Mouse (Mus musculus): Measurements from ENCODE around the gene Scyl1. TPM values are rescaled to one million over a fixed set of nuclear protein-coding genes. Genes with fewer than 3 reads are reported as not detected.
"Not testable (repeated sequence)": the region's sequence is repeated elsewhere in the genome, so short reads cannot be mapped to it uniquely, and the experiment has no call there.

Scyl1 gene
- 65.8 and 66.6 TPM in 2 replicates for polyA plus RNA-seq (2014; fragmentation: Nextera tagmentation; extraction: Ambion mirVana)

GRCm38 (mm10) chr19:5770925-5771860 lies at the start of gene Scyl1:
Gene Scyl1 (minus strand): TSS chr19:5771419.
- Histone ChIP-seq H3K27ac (replicated peaks; ENCODE audit: low read depth, low read length) (peak within 1 kb of the TSS; percentile 59), H3K4me2 (ENCODE audit: low read depth, severe bottlenecking) (peak within 1 kb of the TSS; percentile 62), H3K9ac (ENCODE audit: low read length) (peak within 1 kb of the TSS; percentile 84), H3K36me3 (ENCODE audit: control insufficient read depth, insufficient read depth, low read length) (peaks cover 4% of the 10 kb centered on the region; the same call in 1 of the 2 replicates), H3K9me3 (ENCODE audit: control insufficient read depth, low read length) (no peaks in the 10 kb centered on the region), H3K4me3 (ENCODE audit: low read depth, low read length) (peak within 1 kb of the TSS; percentile 93), H3K27me3 (ENCODE audit: control insufficient read depth, insufficient read depth, low read length) (no peaks in the 10 kb centered on the region), H3K4me1 (ENCODE audit: control insufficient read depth, insufficient read depth, low read length) (peaks cover 10% of the 10 kb centered on the region)
- 1% methylated on average over 64 of the region's 64 CpGs for WGBS
- peak; percentile 96 for DNase-seq (ENCODE audit: low spot score)
- ATAC-seq (ENCODE audit: insufficient number of reproducible peaks, low FRiP score, low TSS enrichment, low read depth): peak; percentile 93

- WGBS: 53% methylated on average over 12 of the region's 12 CpGs
- ATAC-seq (ENCODE audit: insufficient number of reproducible peaks, low FRiP score, low TSS enrichment, low read depth) (no peak), DNase-seq (ENCODE audit: low spot score) (peak; percentile 50)
- H3K9me3 ChIP-seq (ENCODE audit: control insufficient read depth, low read length): no peaks in the 10 kb centered on the region
- no peak overlapping the region; the same call in 1 of the 2 replicates for H3K9ac ChIP-seq (ENCODE audit: low read length)
- H3K4me3 ChIP-seq (ENCODE audit: low read depth, low read length): no peak overlapping the region
- H3K4me2 ChIP-seq (ENCODE audit: low read depth, severe bottlenecking): no peak overlapping the region
- no peaks in the 10 kb centered on the region for H3K27me3 ChIP-seq (ENCODE audit: control insufficient read depth, insufficient read depth, low read length)
- peaks cover 24% of the 10 kb centered on the region for H3K4me1 ChIP-seq (ENCODE audit: control insufficient read depth, insufficient read depth, low read length)
- no peaks in the 10 kb centered on the region; the same call in 1 of the 2 replicates for H3K36me3 ChIP-seq (ENCODE audit: control insufficient read depth, insufficient read depth, low read length)
- no peak overlapping the region for H3K27ac ChIP-seq (replicated peaks; ENCODE audit: low read depth, low read length)
Observed at GRCm38 (mm10) chr19:5819549-5819948, 48.3 kb upstream of the Scyl1 start.

- no peak for ATAC-seq (ENCODE audit: insufficient number of reproducible peaks, low FRiP score, low TSS enrichment, low read depth)
- Histone ChIP-seq H3K4me3 (ENCODE audit: low read depth, low read length) (no peak overlapping the region), H3K9me3 (ENCODE audit: control insufficient read depth, low read length) (no peaks in the 10 kb centered on the region), H3K4me2 (ENCODE audit: low read depth, severe bottlenecking) (no peak overlapping the region), H3K27ac (replicated peaks; ENCODE audit: low read depth, low read length) (no peak overlapping the region), H3K4me1 (ENCODE audit: control insufficient read depth, insufficient read depth, low read length) (peaks cover 20% of the 10 kb centered on the region), H3K36me3 (ENCODE audit: control insufficient read depth, insufficient read depth, low read length) (no peaks in the 10 kb centered on the region; the same call in 1 of the 2 replicates), H3K27me3 (ENCODE audit: control insufficient read depth, insufficient read depth, low read length) (no peaks in the 10 kb centered on the region), H3K9ac (ENCODE audit: low read length) (no peak overlapping the region)
- 79% methylated on average over 6 of the region's 6 CpGs for WGBS
- no peak for DNase-seq (ENCODE audit: low spot score)
Observed at GRCm38 (mm10) chr19:5818590-5818977, 47.4 kb upstream of the Scyl1 start.

- WGBS: 20% methylated on average over 21 of the region's 21 CpGs
- Histone ChIP-seq H3K9ac (ENCODE audit: low read length) (peak overlapping the region; percentile 34; the same call in 1 of the 2 replicates), H3K27me3 (ENCODE audit: control insufficient read depth, insufficient read depth, low read length) (no peaks in the 10 kb centered on the region), H3K4me1 (ENCODE audit: control insufficient read depth, insufficient read depth, low read length) (peaks cover 14% of the 10 kb centered on the region), H3K36me3 (ENCODE audit: control insufficient read depth, insufficient read depth, low read length) (no peaks in the 10 kb centered on the region; the same call in 1 of the 2 replicates), H3K4me3 (ENCODE audit: low read depth, low read length) (no peak overlapping the region), H3K9me3 (ENCODE audit: control insufficient read depth, low read length) (no peaks in the 10 kb centered on the region), H3K27ac (replicated peaks; ENCODE audit: low read depth, low read length) (peak overlapping the region; percentile 9; the same call in 1 of the 2 replicates), H3K4me2 (ENCODE audit: low read depth, severe bottlenecking) (peak overlapping the region; percentile 18; the same call in 1 of the 2 replicates)
- DNase-seq (ENCODE audit: low spot score) (peak; percentile 89), ATAC-seq (ENCODE audit: insufficient number of reproducible peaks, low FRiP score, low TSS enrichment, low read depth) (peak; percentile 40; the same call in 1 of the 2 replicates)
Observed at GRCm38 (mm10) chr19:5817703-5818589, 46.7 kb upstream of the Scyl1 start.

- no peak overlapping the region for H3K9ac ChIP-seq (ENCODE audit: low read length)
- no peaks in the 10 kb centered on the region for H3K9me3 ChIP-seq (ENCODE audit: control insufficient read depth, low read length)
- WGBS: 84% methylated on average over 4 of the region's 4 CpGs
- ATAC-seq (ENCODE audit: insufficient number of reproducible peaks, low FRiP score, low TSS enrichment, low read depth) (no peak), DNase-seq (ENCODE audit: low spot score) (no peak)
- H3K4me2 ChIP-seq (ENCODE audit: low read depth, severe bottlenecking): no peak overlapping the region
- H3K27ac ChIP-seq (replicated peaks; ENCODE audit: low read depth, low read length): no peak overlapping the region
- H3K27me3 ChIP-seq (ENCODE audit: control insufficient read depth, insufficient read depth, low read length): no peaks in the 10 kb centered on the region
- H3K4me3 ChIP-seq (ENCODE audit: low read depth, low read length): no peak overlapping the region
- H3K4me1 ChIP-seq (ENCODE audit: control insufficient read depth, insufficient read depth, low read length): peaks cover 13% of the 10 kb centered on the region
- no peaks in the 10 kb centered on the region; the same call in 1 of the 2 replicates for H3K36me3 ChIP-seq (ENCODE audit: control insufficient read depth, insufficient read depth, low read length)
Observed at GRCm38 (mm10) chr19:5815928-5816327, 44.7 kb upstream of the Scyl1 start.

GRCm38 (mm10) chr19:5815010-5815409 lies 43.8 kb upstream of the Scyl1 start:
- Histone ChIP-seq H3K4me1 (ENCODE audit: control insufficient read depth, insufficient read depth, low read length) (peaks cover 22% of the 10 kb centered on the region), H3K27ac (replicated peaks; ENCODE audit: low read depth, low read length) (no peak overlapping the region), H3K36me3 (ENCODE audit: control insufficient read depth, insufficient read depth, low read length) (no peaks in the 10 kb centered on the region; the same call in 1 of the 2 replicates)

GRCm38 (mm10) chr19:5814048-5814447 lies 42.8 kb upstream of the Scyl1 start:
- not testable (repeated sequence) for H3K36me3 ChIP-seq (ENCODE audit: control insufficient read depth, insufficient read depth, low read length); H3K4me3 ChIP-seq (ENCODE audit: low read depth, low read length); H3K4me2 ChIP-seq (ENCODE audit: low read depth, severe bottlenecking); ATAC-seq (ENCODE audit: insufficient number of reproducible peaks, low FRiP score, low TSS enrichment, low read depth); DNase-seq (ENCODE audit: low spot score); H3K27ac ChIP-seq (replicated peaks; ENCODE audit: low read depth, low read length); H3K9ac ChIP-seq (ENCODE audit: low read length); H3K27me3 ChIP-seq (ENCODE audit: control insufficient read depth, insufficient read depth, low read length); H3K9me3 ChIP-seq (ENCODE audit: control insufficient read depth, low read length)
- peaks cover 26% of the 10 kb centered on the region for H3K4me1 ChIP-seq (ENCODE audit: control insufficient read depth, insufficient read depth, low read length)
- 57% methylated on average over 1 of the region's 1 CpGs for WGBS

More at GRCm38 (mm10) chr19:5815010-5815409, 43.8 kb upstream of the Scyl1 start:
- H3K9me3 ChIP-seq (ENCODE audit: control insufficient read depth, low read length): no peaks in the 10 kb centered on the region
- no peak overlapping the region for H3K4me2 ChIP-seq (ENCODE audit: low read depth, severe bottlenecking)
- 92% methylated on average over 7 of the region's 7 CpGs for WGBS
- no peak overlapping the region for H3K4me3 ChIP-seq (ENCODE audit: low read depth, low read length)
- no peaks in the 10 kb centered on the region for H3K27me3 ChIP-seq (ENCODE audit: control insufficient read depth, insufficient read depth, low read length)
- DNase-seq (ENCODE audit: low spot score) (no peak), ATAC-seq (ENCODE audit: insufficient number of reproducible peaks, low FRiP score, low TSS enrichment, low read depth) (no peak)
- no peak overlapping the region for H3K9ac ChIP-seq (ENCODE audit: low read length)

GRCm38 (mm10) chr19:5813567-5813966 lies 42.3 kb upstream of the Scyl1 start:
- Histone ChIP-seq H3K36me3 (ENCODE audit: control insufficient read depth, insufficient read depth, low read length) (no peaks in the 10 kb centered on the region), H3K4me2 (ENCODE audit: low read depth, severe bottlenecking) (no peak overlapping the region), H3K27ac (replicated peaks; ENCODE audit: low read depth, low read length) (no peak overlapping the region), H3K4me3 (ENCODE audit: low read depth, low read length) (no peak overlapping the region), H3K4me1 (ENCODE audit: control insufficient read depth, insufficient read depth, low read length) (peaks cover 26% of the 10 kb centered on the region), H3K27me3 (ENCODE audit: control insufficient read depth, insufficient read depth, low read length) (no peaks in the 10 kb centered on the region), H3K9ac (ENCODE audit: low read length) (no peak overlapping the region), H3K9me3 (ENCODE audit: control insufficient read depth, low read length) (no peaks in the 10 kb centered on the region)
- DNase-seq (ENCODE audit: low spot score): no peak
- no peak for ATAC-seq (ENCODE audit: insufficient number of reproducible peaks, low FRiP score, low TSS enrichment, low read depth)
- 92% methylated on average over 3 of the region's 3 CpGs for WGBS
